Mouse (Mus musculus) adrenal gland, postnatal 4 days (tissue): Measurements from ENCODE around the gene Kif2a. TPM values are rescaled to one million over a fixed set of nuclear protein-coding genes. Genes with fewer than 3 reads are reported as not detected.

Source experiments
- DNase-seq, 2 experiments: peaks; one replicate each; pipeline ENCODE4 v3.0.0; 2021 to 2022; ENCODE audit warnings: low spot score in 2 of 2, mixed read lengths in 2 of 2
- long read RNA-seq, 2 experiments: library from polyadenylated mRNA; stranded (forward); transcript quantifications; one replicate each; pipeline ENCODE4 v2.0.0; 2021
- total RNA-seq, 2 experiments: library from RNA; stranded (reverse); gene quantifications; 2 replicates each; pipeline ENCODE4 v1.2.3; 2021

The Kif2a gene
- 10 to 100 TPM; 49.3 to 64.2 TPM for total RNA-seq
- long read RNA-seq, experiment 1, full-length matches to known transcripts = 1 of 6 reads
- long read RNA-seq, experiment 1, partial matches to known transcripts = 1 of 6 reads
- long read RNA-seq, experiment 1, other reads (novel, unspliced or antisense) = 4 of 6 reads
- long read RNA-seq, experiment 2, partial matches to known transcripts = 1 of 6 reads
- long read RNA-seq, experiment 2, other reads (novel, unspliced or antisense) = 5 of 6 reads

GRCm38 (mm10) chr13:107021461-107022265 is at the start of gene Kif2a:
Gene Kif2a (minus strand): TSS chr13:107022126.
- peak; percentile 14 to 20 for DNase-seq

- no peak for DNase-seq
These were observed 47.1 kb upstream of the Kif2a start for GRCm38 (mm10) chr13:107069061-107069460.

GRCm38 (mm10) chr13:107065098-107065855 is 43.4 kb upstream of the Kif2a start:
- no peak for DNase-seq

GRCm38 (mm10) chr13:107064263-107064662 is 42.3 kb upstream of the Kif2a start:
- no peak for DNase-seq

- no peak for DNase-seq
These were observed 41.3 kb upstream of the Kif2a start for GRCm38 (mm10) chr13:107063115-107063807.

- no peak for DNase-seq
These were observed 38.2 kb upstream of the Kif2a start for GRCm38 (mm10) chr13:107060098-107060497.

GRCm38 (mm10) chr13:107059460-107059859 is 37.5 kb upstream of the Kif2a start:
- DNase-seq = no peak

- peak in 1 of 2 experiments; percentile 20 for DNase-seq
These were observed 34.4 kb upstream of the Kif2a start for GRCm38 (mm10) chr13:107056318-107056717.

GRCm38 (mm10) chr13:107054496-107054895 is 32.6 kb upstream of the Kif2a start:
- no peak for DNase-seq

- no peak for DNase-seq
These were observed 29.4 kb upstream of the Kif2a start for GRCm38 (mm10) chr13:107051342-107051741.

- DNase-seq = no peak
These were observed 22.3 kb upstream of the Kif2a start for GRCm38 (mm10) chr13:107044229-107044628.

- no peak for DNase-seq
These were observed 20.6 kb upstream of the Kif2a start for GRCm38 (mm10) chr13:107042551-107042950.

- DNase-seq = no peak
These were observed 17.6 kb upstream of the Kif2a start for GRCm38 (mm10) chr13:107039493-107039892.

- no peak for DNase-seq
These were observed 16.4 kb upstream of the Kif2a start for GRCm38 (mm10) chr13:107038346-107038745.

- no peak for DNase-seq
These were observed 13.7 kb upstream of the Kif2a start for GRCm38 (mm10) chr13:107035511-107036113.

GRCm38 (mm10) chr13:107035078-107035477 is 13.2 kb upstream of the Kif2a start:
- DNase-seq = no peak

GRCm38 (mm10) chr13:107034028-107034920 is 12.3 kb upstream of the Kif2a start:
- no peak for DNase-seq

- no peak for DNase-seq
These were observed 9.3 kb upstream of the Kif2a start for GRCm38 (mm10) chr13:107031228-107031627.

GRCm38 (mm10) chr13:107027218-107027617 is 5.3 kb upstream of the Kif2a start:
- no peak for DNase-seq

GRCm38 (mm10) chr13:107025663-107026062 is 3.7 kb upstream of the Kif2a start:
- no peak for DNase-seq
